Mouse (Mus musculus) inflammation-experienced regulatory T-cells, adult 16 weeks (primary cell): ENCODE data around the gene Cyb5r3. TPM values are rescaled to one million over a fixed set of nuclear protein-coding genes. Genes with fewer than 3 reads are reported as not detected.

Source experiments
- polyA plus RNA-seq: library from polyadenylated mRNA; unstranded; fragments of 100-300 nt; shearing (Covaris generic); gene quantifications from one replicate; pipeline ENCODE4 v1.2.1, GENCODE M21; 2017

The Cyb5r3 gene
- 120 TPM for polyA plus RNA-seq

DNA sequence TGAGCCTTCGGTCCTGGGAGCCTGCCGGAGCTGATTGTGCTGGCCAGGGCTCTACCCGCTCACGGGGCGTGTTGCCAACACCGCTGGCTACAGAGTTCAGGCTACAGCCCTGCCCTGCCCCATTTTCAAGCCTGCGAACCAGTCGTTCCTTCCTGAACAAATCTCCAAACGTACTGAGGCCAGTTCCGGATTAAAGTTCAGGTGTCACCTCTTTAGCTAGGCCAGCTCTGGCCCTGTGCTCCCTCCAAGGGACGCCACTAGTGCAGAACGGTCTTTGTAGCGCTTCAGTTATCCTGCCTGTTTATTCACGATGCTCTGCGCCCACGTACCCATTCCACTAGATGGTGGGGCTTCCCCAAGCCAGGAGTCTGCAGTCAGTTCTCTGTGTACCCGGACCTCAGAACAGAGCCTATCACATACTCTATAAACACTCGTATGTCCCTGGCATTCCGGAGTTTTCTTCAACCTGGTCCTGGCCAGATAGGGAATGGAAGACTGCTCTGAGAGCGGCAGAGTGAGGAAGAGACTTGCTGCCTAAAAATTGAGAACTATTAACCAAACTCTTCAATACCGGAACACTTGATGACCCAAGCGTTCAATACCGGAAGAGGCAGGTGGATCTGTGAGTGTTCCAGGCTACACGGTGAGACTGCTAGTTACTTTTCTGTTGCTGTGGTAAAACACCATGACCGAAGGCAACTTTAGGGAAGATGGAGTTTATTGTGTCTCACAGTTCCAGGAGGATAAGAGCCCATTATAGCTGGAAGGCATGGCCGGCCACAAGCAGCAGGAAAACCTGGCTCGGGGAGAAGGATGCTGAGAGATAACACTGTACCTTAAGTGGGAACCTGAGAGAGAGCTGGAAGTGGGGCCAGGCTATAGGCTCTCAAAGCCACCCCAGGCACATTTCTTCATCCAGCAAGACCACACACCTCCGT is at the start of gene Cyb5r3:
Cyb5r3 (minus strand) TSS at position 101 of the 938 bp plus-strand sequence.

DNA sequence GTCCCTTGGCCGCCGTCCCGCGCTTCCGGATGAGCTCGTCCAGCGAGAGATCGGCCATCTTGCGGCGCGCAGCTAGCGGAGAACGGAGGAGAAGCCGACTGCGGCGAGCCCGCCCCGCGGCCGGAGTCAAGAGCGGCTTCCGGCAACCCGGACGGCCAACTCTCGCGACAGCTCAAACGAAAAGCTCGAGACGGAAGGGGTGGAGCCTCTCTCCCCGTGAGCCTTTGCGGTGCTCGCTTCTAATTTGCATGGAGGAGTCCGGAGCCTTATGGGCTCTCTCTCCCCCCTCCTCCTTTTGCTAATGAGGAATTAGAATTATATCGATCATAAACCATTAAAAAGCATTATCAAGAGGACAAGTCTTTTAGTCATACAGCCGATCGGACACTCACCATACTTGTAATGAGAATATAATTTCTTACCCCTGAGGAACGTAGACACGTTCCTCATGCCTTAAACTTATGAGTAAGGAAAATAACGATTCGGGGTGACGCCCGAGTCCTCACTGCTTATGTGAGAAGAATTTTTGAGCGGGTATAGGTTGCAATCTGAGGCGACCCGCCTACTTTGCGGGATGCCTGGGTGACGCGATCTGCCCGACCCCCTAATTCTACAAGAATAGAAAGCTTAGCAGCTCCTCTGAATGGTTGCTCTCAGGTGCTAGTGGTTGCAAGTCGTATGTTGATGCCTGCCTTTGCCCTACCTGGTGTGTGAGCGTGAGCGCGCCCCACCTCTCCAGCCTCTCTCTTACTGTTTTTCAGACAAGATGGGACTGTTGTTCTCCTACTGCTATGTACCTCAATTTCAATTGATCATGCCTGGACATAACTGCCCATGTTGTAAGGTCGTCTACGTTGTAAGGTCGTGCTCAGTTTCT is 23.0 kb downstream of the Cyb5r3 start, which contains the start of gene Poldip3:
Poldip3 (minus strand) TSS at position 189 of the 877 bp plus-strand sequence.

DNA sequence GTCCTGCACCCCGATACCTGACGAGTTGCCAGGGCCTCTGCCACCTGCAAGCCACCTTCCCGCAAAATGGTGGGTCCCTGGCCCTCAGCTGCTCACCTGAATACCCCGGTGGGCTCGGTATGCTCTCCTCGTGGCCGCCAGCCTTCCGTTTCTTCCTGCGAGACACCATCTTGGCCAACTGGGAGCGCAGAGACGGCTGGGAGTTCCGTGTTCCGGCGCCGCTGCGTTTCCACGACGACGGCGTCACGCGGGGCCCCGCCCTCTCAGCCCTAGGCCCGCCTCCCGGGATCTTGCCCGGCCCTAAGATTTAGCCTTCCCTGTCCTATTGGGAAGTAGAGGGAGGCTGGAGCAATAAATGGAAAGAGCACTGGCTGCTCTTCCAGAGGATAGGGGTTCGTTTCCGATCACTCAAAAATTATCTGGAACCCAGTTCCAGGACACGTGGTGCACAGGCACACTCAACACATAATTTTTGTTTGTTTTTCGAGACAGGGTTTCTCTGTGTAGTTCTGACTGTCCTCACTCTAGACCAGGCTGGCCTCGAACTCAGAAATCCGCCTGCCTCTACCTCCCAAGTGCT is 49.7 kb downstream of the Cyb5r3 start, which contains the start of gene Rrp7a:
Rrp7a (minus strand) TSS at position 236 of the 580 bp plus-strand sequence.

Other genes with a start within 250 kb of the Cyb5r3 start
- gene Tcf20, start 184.7 kb downstream of the Cyb5r3 start, polyA plus RNA-seq, result 5.4 TPM
- 2.2 TPM for gene Nfam1, start 139.3 kb downstream of the Cyb5r3 start, polyA plus RNA-seq
- gene Serhl, start 83.1 kb downstream of the Cyb5r3 start, polyA plus RNA-seq, result 99.2 TPM
- gene Rrp7a, start 49.8 kb downstream of the Cyb5r3 start, polyA plus RNA-seq, result 102 TPM
- 187 TPM for gene Poldip3, start 23.2 kb downstream of the Cyb5r3 start, polyA plus RNA-seq
- gene A4galt, start 79.2 kb upstream of the Cyb5r3 start, polyA plus RNA-seq, result not detected
- 20.6 TPM for gene Arfgap3, start 177.7 kb upstream of the Cyb5r3 start, polyA plus RNA-seq